Comparison of ENCODE assay signal across 11 mouse cellular contexts in the genomic region with DNA sequence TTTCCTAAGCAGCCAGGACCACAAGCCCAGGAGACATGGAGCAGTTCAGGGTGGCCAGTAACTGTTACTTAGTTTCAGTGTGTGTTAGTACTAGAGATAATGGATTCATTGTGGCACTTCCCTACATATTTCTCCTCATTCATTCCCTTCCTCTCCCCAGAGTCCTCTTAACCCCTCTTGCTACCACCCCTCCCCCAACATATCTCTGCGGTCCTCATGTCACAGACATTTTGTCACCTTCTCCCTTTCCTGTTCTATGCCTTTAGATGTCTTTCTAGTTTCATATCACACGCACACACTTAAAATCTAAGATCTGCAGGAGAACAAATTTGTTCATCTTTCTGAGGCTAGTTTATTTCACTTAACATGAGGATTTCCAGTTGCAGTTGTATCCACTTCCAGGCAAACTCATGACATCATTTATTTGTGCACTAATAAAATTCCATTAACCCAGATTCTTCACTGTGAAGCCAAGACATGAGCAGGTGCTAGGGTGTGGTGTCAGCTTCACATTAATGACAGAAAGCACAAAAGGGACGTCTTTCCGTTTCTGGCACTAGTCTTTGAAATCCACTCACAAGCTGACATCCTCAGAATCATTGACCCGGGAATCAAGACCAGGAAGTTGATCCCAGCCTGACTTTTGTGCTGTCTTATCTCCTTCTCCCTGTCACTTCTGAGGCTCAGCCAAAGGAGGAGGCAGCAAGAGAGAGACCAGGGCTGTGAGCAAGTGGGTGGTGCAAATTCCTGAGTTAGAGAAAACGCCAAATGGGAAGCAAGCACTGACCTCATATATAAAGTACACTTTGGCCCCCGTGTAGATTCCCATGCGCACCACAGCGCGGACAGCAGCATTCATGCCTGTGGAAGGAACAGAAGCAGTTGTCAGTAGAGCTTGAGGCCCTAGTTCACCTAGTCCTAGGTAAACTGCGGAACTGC. TPM values are rescaled to one million over a fixed set of nuclear protein-coding genes. Genes with fewer than 3 reads are reported as not detected.
DNase-seq lines count a peak whose midpoint lies in the region; ATAC-seq lines count a peak whose summit lies in the region.
"Had no signal": no experiment of that assay in that cellular context is flagged by ENCODE, and none has a peak within 500 bp of the region (broad histone marks: within the 10 kb centered on the region; RNA-seq: fewer than 3 reads in every experiment).

No protein-coding gene starts in this region.

- peak; percentile 31 for DNase-seq in kidney, postnatal 10 days
- no peak for DNase-seq in kidney, postnatal 25 days
- DNase-seq in MN1 (ENCODE audit: low spot score) = peak; percentile 79
- DNase-seq in cerebellum, adult 9-11 months = no peak
- no peak for DNase-seq in cerebellum, adult 8-10 months
- DNase-seq: liver, embryonic 13.5 days had no signal

- peaks cover 6% of the 10 kb centered on the region for H3K36me3 ChIP-seq in heart, embryonic 14.5 days (ENCODE audit: control insufficient read depth, insufficient read depth, low read length)
- no peaks in the 10 kb centered on the region for H3K36me3 ChIP-seq in macrophage (ENCODE audit: inconsistent target)
- H3K36me3 ChIP-seq: liver, embryonic 13.5 days had no signal

- H3K9me3 ChIP-seq in heart, embryonic 14.5 days (ENCODE audit: control insufficient read depth, low read length) = no peaks in the 10 kb centered on the region
- H3K9me3 ChIP-seq: G1E; liver, embryonic 13.5 days had no signal

- peak overlapping the region; percentile 23 for H3K4me2 ChIP-seq in heart, embryonic 14.5 days (ENCODE audit: low read length)
- H3K4me2 ChIP-seq: liver, embryonic 13.5 days had no signal

- WGBS in heart, embryonic 14.5 days = 10% methylated on average over 11 of the region's 11 CpGs
- WGBS in macrophage (ENCODE audit: missing documents) = 89% methylated on average over 11 of the region's 11 CpGs

- H3K4me1 ChIP-seq in heart, embryonic 14.5 days (ENCODE audit: control insufficient read depth in 2 of 2, insufficient read depth in 2 of 2, low read length in 2 of 2) = peaks cover 47 to 69% of the 10 kb centered on the region in 2 experiments

- no peaks in the 10 kb centered on the region for H3K27me3 ChIP-seq in heart, embryonic 14.5 days (ENCODE audit: control insufficient read depth, insufficient read depth, low read length)
- H3K27me3 ChIP-seq: liver, embryonic 13.5 days had no signal

- H3K27ac ChIP-seq in heart, embryonic 14.5 days (replicated peaks in 1 of 2; ENCODE audit: control insufficient read depth in 1 of 2, insufficient read depth in 1 of 2, low read depth in 2 of 2, low read length in 2 of 2) = peak overlapping the region; percentile 49 to 89
- peak overlapping the region; percentile 67 for H3K27ac ChIP-seq in macrophage
- H3K27ac ChIP-seq: liver, embryonic 13.5 days had no signal

- H3K4me3 ChIP-seq in heart, embryonic 14.5 days (ENCODE audit: control insufficient read depth in 1 of 2, insufficient read depth in 1 of 2, low read depth in 1 of 2, low read length in 2 of 2) = no peak overlapping the region
- no peak overlapping the region for H3K4me3 ChIP-seq in macrophage (ENCODE audit: inconsistent target)
- H3K4me3 ChIP-seq: liver, embryonic 13.5 days had no signal

- H3K79me2 ChIP-seq in macrophage (ENCODE audit: inconsistent target) = peaks cover 76% of the 10 kb centered on the region

- peak overlapping the region; percentile 48 for H3K9ac ChIP-seq in heart, embryonic 14.5 days (ENCODE audit: low read length)
- H3K9ac ChIP-seq: liver, embryonic 13.5 days had no signal

- ATAC-seq in heart, embryonic 14.5 days (ENCODE audit: insufficient number of reproducible peaks, insufficient read depth, low FRiP score, low read depth) = peak; percentile 60; the same call in 1 of the 2 replicates
- no peak for ATAC-seq in activated CD4-positive, CD25-positive, alpha-beta regulatory T cell, adult 4 months
- ATAC-seq: forebrain, embryonic 16.5 days had no signal

RNA-seq across cellular contexts. Expression of a gene that starts 13.2 kb away (rescaled TPM):
- polyA plus RNA-seq in heart, embryonic 14.5 days (2014; fragmentation: Nextera tagmentation; extraction: Ambion mirVana) = 187 and 197 TPM in 2 replicates
- total RNA-seq in macrophage (2018; cell fraction: chromatin; rRNA removed) = 100 to 1,000 TPM in 23 of 26 experiments, 10 to 100 TPM in 3; 81.2 to 742 (median 166) TPM
- total RNA-seq in macrophage (2018; cell fraction: cytosol; rRNA removed) = 10 to 100 TPM; 24.4 to 73.3 (median 37.5) TPM
- total RNA-seq in macrophage (2018; cell fraction: nucleus; rRNA removed) = 100 to 1,000 TPM in 11 of 26 experiments, 10 to 100 TPM in 15; 50.6 to 688 (median 88.0) TPM
- 27.2 to 54.0 TPM (median 36.3 TPM) in 3 replicates for polyA plus RNA-seq in macrophage (2018)
- 100 to 1,000 TPM; 111 to 120 TPM for polyA plus RNA-seq in activated CD4-positive, CD25-positive, alpha-beta regulatory T cell, adult 4 months (2017; shearing (Covaris generic))

Comparison
In these comparisons a context has a peak if more than half of its experiments do, and no peak if none do; other contexts are left out.
1. DNase-seq: peak in kidney, postnatal 10 days (single experiment) and MN1 (single experiment); none in kidney, postnatal 25 days (0 of 2), cerebellum, adult 9-11 months (single experiment) and cerebellum, adult 8-10 months (single experiment).